Mouse (Mus musculus): ENCODE measurements at regions not wholly inside any gene's neighbourhood (a gene's known extent, or its start where the extent isn't known, plus 50 kb on each side); places are given as distances from the start of the nearest gene placed in this dataset.

DNA sequence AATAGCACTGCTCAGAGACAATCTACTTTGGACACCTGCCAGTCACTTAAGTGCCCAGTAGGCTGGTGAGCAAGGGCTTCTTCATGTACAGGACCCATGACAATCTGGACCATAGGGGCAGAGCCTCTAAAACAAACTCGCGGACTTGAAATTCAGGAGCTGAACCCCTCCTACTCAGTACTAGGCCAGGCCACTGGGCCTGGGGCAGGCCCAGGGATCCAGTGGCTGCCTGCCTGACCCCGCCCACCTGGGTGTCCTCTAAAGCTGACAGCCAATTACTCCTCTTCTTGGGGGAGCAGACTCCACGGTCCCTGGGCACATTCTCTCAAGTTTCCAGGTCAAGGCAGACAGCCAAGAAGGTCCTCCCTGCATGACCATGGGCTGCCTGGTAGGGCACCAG is 78.3 kb upstream of the A730046J19Rik start:
- no peak for DNase-seq (ENCODE audit: low read depth, low spot score)

DNA sequence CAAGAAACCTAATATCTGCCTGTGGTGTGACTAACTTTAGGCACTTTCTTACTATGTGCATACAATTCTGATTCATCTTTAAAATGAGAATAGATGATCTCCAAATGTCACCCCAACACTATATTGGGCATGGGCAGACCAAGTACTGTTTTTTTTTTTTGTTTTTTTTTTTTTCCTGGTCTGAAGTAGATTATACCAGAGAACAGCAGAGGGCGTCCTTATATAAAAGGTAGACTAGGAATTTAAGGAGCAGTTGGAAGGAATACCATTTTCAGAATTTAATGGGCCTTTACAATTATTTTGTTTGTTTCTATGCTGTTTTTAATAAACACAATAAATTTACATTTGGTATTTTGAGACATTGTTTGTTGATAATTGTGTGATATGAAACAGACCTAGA is 72.3 kb upstream of the A730046J19Rik start:
- DNase-seq (ENCODE audit: low read depth, low spot score) = peak; percentile 33

DNA sequence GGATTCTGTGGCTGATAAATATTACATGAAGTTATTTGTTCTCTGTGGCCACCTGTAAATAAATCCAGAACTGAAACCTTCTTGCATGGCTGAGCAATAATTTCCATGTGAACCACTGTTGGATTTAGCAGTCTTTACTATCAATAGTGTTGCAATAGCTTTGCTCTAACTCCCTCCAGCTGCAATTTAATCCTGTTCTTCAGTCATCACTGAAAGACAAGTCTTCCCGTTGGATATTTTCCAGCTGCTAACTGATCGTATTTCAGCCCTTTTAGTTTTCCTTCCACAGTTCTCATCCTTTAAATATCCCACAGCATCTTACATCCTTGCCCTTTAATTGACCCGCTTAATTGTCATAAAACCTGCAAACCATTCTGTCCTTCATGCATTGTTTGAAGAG is 55.3 kb upstream of the A730046J19Rik start:
- peak; percentile 1 for DNase-seq (ENCODE audit: low read depth, low spot score)
